Mouse (Mus musculus) spleen, adult 10 weeks (tissue): Measurements from ENCODE around the gene Olfr339. TPM values are rescaled to one million over a fixed set of nuclear protein-coding genes. Genes with fewer than 3 reads are reported as not detected.

Source experiments
- polyA plus RNA-seq: library from polyadenylated mRNA; stranded (reverse); fragments of 350-450 nt; fragmentation: Illumina TruSeq; extraction: RNeasy Lipid Tissue Mini Kit (QIAGEN cat#74804); gene quantifications from one replicate; pipeline ENCODE4 v1.2.3, GENCODE M21; 2015; ENCODE audit warnings: low replicate concordance; ENCODE audit not compliant: insufficient read depth

Gene Olfr339
- not detected for polyA plus RNA-seq

DNA sequence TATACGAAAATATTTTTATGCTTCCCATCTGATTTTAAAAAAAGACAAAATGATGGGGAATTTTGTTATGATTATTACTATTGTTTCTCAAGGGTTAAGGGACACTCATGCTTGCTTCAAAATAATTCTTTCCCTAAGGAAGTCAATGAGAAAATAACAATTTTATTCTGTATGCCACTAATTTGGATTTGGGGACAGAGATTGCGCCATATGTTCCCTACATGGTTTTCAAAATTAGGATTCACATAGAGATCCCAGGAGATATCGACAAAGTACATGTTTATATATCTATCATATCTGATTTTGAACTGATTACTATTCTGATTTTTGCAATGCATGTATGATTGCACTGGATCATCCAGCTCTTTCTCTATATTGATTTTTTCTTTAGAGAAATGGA, at the start of gene Olfr339:
Olfr339 (plus strand) TSS at position 301 of the 400 bp plus-strand sequence.

DNA sequence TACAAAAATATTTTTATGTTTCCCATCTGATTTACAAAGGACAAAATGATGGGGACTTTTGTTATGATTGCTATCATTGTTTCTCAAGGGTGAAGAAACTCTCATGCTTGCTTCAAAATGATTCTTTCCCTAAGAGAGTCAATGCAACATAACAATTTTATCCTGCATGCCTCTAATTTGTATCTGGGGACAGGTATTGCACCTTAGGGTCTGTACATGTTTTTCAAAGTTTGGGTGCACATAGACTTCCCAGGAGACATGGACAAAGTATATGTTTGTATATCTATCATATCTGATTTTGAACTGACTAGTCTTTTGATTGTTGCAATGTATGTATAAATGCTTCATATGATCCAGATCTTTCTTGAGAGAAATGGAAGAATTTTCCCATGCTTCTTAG, 45.5 kb upstream of the Olfr339 start, which contains the start of gene Olfr338:
Olfr338 (plus strand) TSS at position 301 of the 400 bp plus-strand sequence.

GRCm38 (mm10) chr2:36452287-36452686, 33.5 kb downstream of the Olfr339 start, which contains the start of gene Olfr340:
Olfr340 (plus strand) TSS chr2:36452587.

Other genes starting within 250 kb of the Olfr339 start
- 36.1 TPM for gene Ptgs1, start 188.5 kb upstream of the Olfr339 start, polyA plus RNA-seq
- not detected for gene Olfr338, start 45.4 kb upstream of the Olfr339 start, polyA plus RNA-seq
- not detected for gene Olfr340, start 33.6 kb downstream of the Olfr339 start, polyA plus RNA-seq
- gene Olfr341, start 63.5 kb downstream of the Olfr339 start, polyA plus RNA-seq: not detected
- not detected for gene Olfr342, start 106.1 kb downstream of the Olfr339 start, polyA plus RNA-seq
- gene Olfr344, start 147.7 kb downstream of the Olfr339 start, polyA plus RNA-seq: not detected
- not detected for gene Olfr345, start 221.1 kb downstream of the Olfr339 start, polyA plus RNA-seq